Mouse (Mus musculus) cerebellum, postnatal 4 days (tissue): ENCODE results near the gene Col23a1.

Experiments used
- DNase-seq, 2 experiments: peaks; one replicate each; pipeline ENCODE4 v3.0.0; 2022; ENCODE audit warnings: low spot score in 2 of 2, mixed read lengths in 1 of 2

The Col23a1 gene

GRCm38 (mm10) chr11:51328387-51328942 is 38.7 kb downstream of the Col23a1 start:
- no peak for DNase-seq

- no peak for DNase-seq
Observed at GRCm38 (mm10) chr11:51329837-51330714, 40.4 kb downstream of the Col23a1 start.

GRCm38 (mm10) chr11:51334017-51334416 is 44.3 kb downstream of the Col23a1 start:
- no peak for DNase-seq

GRCm38 (mm10) chr11:51337585-51337984 is 47.9 kb downstream of the Col23a1 start:
- no peak for DNase-seq

- no peak for DNase-seq
Observed at GRCm38 (mm10) chr11:51338416-51338815, 48.7 kb downstream of the Col23a1 start.

- peak in 1 of 2 experiments; percentile 11 for DNase-seq
Observed at GRCm38 (mm10) chr11:51341091-51341490, 51.4 kb downstream of the Col23a1 start.

GRCm38 (mm10) chr11:51342776-51343175 is 53.1 kb downstream of the Col23a1 start:
- no peak for DNase-seq

GRCm38 (mm10) chr11:51343312-51343711 is 53.6 kb downstream of the Col23a1 start:
- no peak for DNase-seq

GRCm38 (mm10) chr11:51343728-51344289 is 54.1 kb downstream of the Col23a1 start:
- DNase-seq = no peak

GRCm38 (mm10) chr11:51345481-51346465 is 56.1 kb downstream of the Col23a1 start:
- peak in 1 of 2 experiments; percentile 22 for DNase-seq

GRCm38 (mm10) chr11:51347756-51348155 is 58.0 kb downstream of the Col23a1 start:
- no peak for DNase-seq

GRCm38 (mm10) chr11:51349665-51350064 is 59.9 kb downstream of the Col23a1 start:
- no peak for DNase-seq

- no peak for DNase-seq
Observed at GRCm38 (mm10) chr11:51351151-51351550, 61.4 kb downstream of the Col23a1 start.

- DNase-seq = no peak
Observed at GRCm38 (mm10) chr11:51351841-51352240, 62.1 kb downstream of the Col23a1 start.

- no peak for DNase-seq
Observed at GRCm38 (mm10) chr11:51353746-51354145, 64.0 kb downstream of the Col23a1 start.

- DNase-seq = peak in 1 of 2 experiments; percentile 4
Observed at GRCm38 (mm10) chr11:51358981-51359380, 69.3 kb downstream of the Col23a1 start.

- DNase-seq = no peak
Observed at GRCm38 (mm10) chr11:51364353-51364752, 74.6 kb downstream of the Col23a1 start.

- peak in 1 of 2 experiments; percentile 3 for DNase-seq
Observed at GRCm38 (mm10) chr11:51367334-51367733, 77.6 kb downstream of the Col23a1 start.

- no peak for DNase-seq
Observed at GRCm38 (mm10) chr11:51370273-51370672, 80.6 kb downstream of the Col23a1 start.

- DNase-seq = no peak
Observed at GRCm38 (mm10) chr11:51371321-51371720, 81.6 kb downstream of the Col23a1 start.

- DNase-seq = no peak
Observed at GRCm38 (mm10) chr11:51371926-51372325, 82.2 kb downstream of the Col23a1 start.
